ENCODE assay signal across 9 mouse cellular contexts in genomic region chr3:135249104-135249503, GRCm38 (mm10). TPM values are rescaled to one million over a fixed set of nuclear protein-coding genes. Genes with fewer than 3 reads are reported as not detected.
DNase-seq lines count a peak whose midpoint lies in the region; ATAC-seq and TF ChIP-seq lines count a peak whose summit lies in the region.
"Had no signal": no experiment of that assay in that cellular context is flagged by ENCODE, and none has a peak within 500 bp of the region (broad histone marks: within the 10 kb centered on the region; RNA-seq: fewer than 3 reads in every experiment).

No protein-coding gene starts in this region.

- 76% methylated on average over 6 of the region's 6 CpGs for WGBS in hindbrain, embryonic 12.5 days
- 86% methylated on average over 6 of the region's 6 CpGs for WGBS in hindbrain, embryonic 16.5 days
- WGBS in hindbrain, embryonic 14.5 days = 82% methylated on average over 6 of the region's 6 CpGs
- 80% methylated on average over 6 of the region's 6 CpGs for WGBS in midbrain, embryonic 14.5 days

- no peak overlapping the region for H3K27ac ChIP-seq in hindbrain, embryonic 12.5 days
- no peak overlapping the region for H3K27ac ChIP-seq in hindbrain, embryonic 16.5 days (ENCODE audit: low read depth, low read length)
- H3K27ac ChIP-seq in hindbrain, embryonic 14.5 days = no peak overlapping the region
- H3K27ac ChIP-seq in midbrain, embryonic 14.5 days (replicated peaks; ENCODE audit: low read depth, low read length) = no peak overlapping the region

- no peak overlapping the region for H3K4me2 ChIP-seq in hindbrain, embryonic 12.5 days (replicated peaks)
- H3K4me2 ChIP-seq in hindbrain, embryonic 16.5 days (ENCODE audit: low read length) = no peak overlapping the region
- no peak overlapping the region for H3K4me2 ChIP-seq in hindbrain, embryonic 14.5 days (replicated peaks)
- no peak overlapping the region for H3K4me2 ChIP-seq in midbrain, embryonic 14.5 days (ENCODE audit: low read length)

- no peak overlapping the region for H3K9ac ChIP-seq in hindbrain, embryonic 12.5 days
- no peak overlapping the region for H3K9ac ChIP-seq in hindbrain, embryonic 16.5 days (ENCODE audit: low read depth, low read length)
- no peak overlapping the region for H3K9ac ChIP-seq in hindbrain, embryonic 14.5 days
- no peak overlapping the region for H3K9ac ChIP-seq in midbrain, embryonic 14.5 days (replicated peaks; ENCODE audit: low read length)

- ATAC-seq in hindbrain, embryonic 12.5 days (ENCODE audit: low FRiP score) = peak; percentile 63; the same call in 1 of the 2 replicates
- ATAC-seq in hindbrain, embryonic 16.5 days = no peak
- ATAC-seq in hindbrain, embryonic 14.5 days (ENCODE audit: low FRiP score) = peak; percentile 78; the same call in 1 of the 2 replicates
- ATAC-seq in midbrain, embryonic 14.5 days (ENCODE audit: low FRiP score, low TSS enrichment) = peak; percentile 86

- H3K9me3 ChIP-seq in hindbrain, embryonic 12.5 days (replicated peaks) = no peaks in the 10 kb centered on the region
- H3K9me3 ChIP-seq in hindbrain, embryonic 16.5 days (ENCODE audit: control insufficient read depth, low read length) = no peaks in the 10 kb centered on the region
- no peaks in the 10 kb centered on the region for H3K9me3 ChIP-seq in hindbrain, embryonic 14.5 days (ENCODE audit: control insufficient read depth, low read length)
- no peaks in the 10 kb centered on the region for H3K9me3 ChIP-seq in midbrain, embryonic 14.5 days (ENCODE audit: control insufficient read depth, low read length)

- TF ChIP-seq POLR2A in brain, embryonic 14.5 days (IDR thresholded peaks at IDR 0.05; ENCODE audit: borderline replicate concordance, extremely low read depth, insufficient read depth, insufficient read length, poor library complexity, severe bottlenecking) = no peak

- no peaks in the 10 kb centered on the region for H3K27me3 ChIP-seq in hindbrain, embryonic 12.5 days
- no peaks in the 10 kb centered on the region for H3K27me3 ChIP-seq in hindbrain, embryonic 16.5 days (replicated peaks; ENCODE audit: control insufficient read depth, insufficient read depth, low read length)
- H3K27me3 ChIP-seq in hindbrain, embryonic 14.5 days (ENCODE audit: control insufficient read depth, insufficient read depth, low read length) = no peaks in the 10 kb centered on the region
- no peaks in the 10 kb centered on the region for H3K27me3 ChIP-seq in midbrain, embryonic 14.5 days (ENCODE audit: control insufficient read depth, insufficient read depth, low read length)

- peak; percentile 23 for DNase-seq in brain, embryonic 14.5 days (ENCODE audit: low read depth)
- DNase-seq in hindbrain, embryonic 14.5 days (ENCODE audit: low spot score) = no peak
- peak; percentile 4 for DNase-seq in midbrain, embryonic 14.5 days
- DNase-seq in spleen, postnatal 14 days (ENCODE audit: low spot score in 2 of 2) = no peak
- DNase-seq in right cerebral cortex, postnatal 36 days (ENCODE audit: low spot score in 2 of 2) = no peak
- no peak for DNase-seq in heart, adult 8-10 months (ENCODE audit: low spot score)
- DNase-seq: right cerebral cortex, postnatal 25 days had no signal

- peaks cover 42% of the 10 kb centered on the region for H3K36me3 ChIP-seq in hindbrain, embryonic 12.5 days
- H3K36me3 ChIP-seq in hindbrain, embryonic 16.5 days (ENCODE audit: control insufficient read depth, insufficient read depth, low read length) = peaks cover 3% of the 10 kb centered on the region; the same call in 1 of the 2 replicates
- peaks cover 24% of the 10 kb centered on the region; the same call in 1 of the 2 replicates for H3K36me3 ChIP-seq in hindbrain, embryonic 14.5 days (replicated peaks; ENCODE audit: control insufficient read depth, insufficient read depth)
- peaks cover 23% of the 10 kb centered on the region for H3K36me3 ChIP-seq in midbrain, embryonic 14.5 days (ENCODE audit: control insufficient read depth, insufficient read depth, low read length)

- no peak for TF ChIP-seq CTCF in brain, embryonic 14.5 days (IDR thresholded peaks at IDR 0.05; ENCODE audit: borderline replicate concordance, extremely low read depth, insufficient read depth, insufficient read length)

- H3K4me3 ChIP-seq in hindbrain, embryonic 12.5 days = no peak overlapping the region
- H3K4me3 ChIP-seq in hindbrain, embryonic 16.5 days (ENCODE audit: low read length) = no peak overlapping the region
- H3K4me3 ChIP-seq in hindbrain, embryonic 14.5 days (replicated peaks; ENCODE audit: low read length) = no peak overlapping the region
- no peak overlapping the region for H3K4me3 ChIP-seq in midbrain, embryonic 14.5 days (replicated peaks; ENCODE audit: low read depth, low read length)

- H3K4me1 ChIP-seq in hindbrain, embryonic 12.5 days = no peaks in the 10 kb centered on the region
- no peaks in the 10 kb centered on the region for H3K4me1 ChIP-seq in hindbrain, embryonic 16.5 days (ENCODE audit: control insufficient read depth, insufficient read depth, low read depth, low read length)
- no peaks in the 10 kb centered on the region for H3K4me1 ChIP-seq in hindbrain, embryonic 14.5 days (replicated peaks; ENCODE audit: control insufficient read depth, insufficient read depth, low read length)
- H3K4me1 ChIP-seq in midbrain, embryonic 14.5 days (ENCODE audit: control insufficient read depth, insufficient read depth, low read length) = no peaks in the 10 kb centered on the region

RNA-seq across cellular contexts. Expression of gene Bdh2, which starts 31.9 kb away (rescaled TPM):
- 5.6 and 7.2 TPM in 2 replicates for polyA plus RNA-seq in hindbrain, embryonic 12.5 days (2016; fragmentation: Nextera tagmentation; extraction: Ambion mirVana)
- polyA plus RNA-seq in hindbrain, embryonic 16.5 days (2015; fragmentation: Nextera tagmentation; extraction: Ambion mirVana) = 4.1 and 4.8 TPM in 2 replicates
- 2.0 and 2.4 TPM in 2 replicates for polyA plus RNA-seq in brain, embryonic 14.5 days (2012; rRNA removed)
- polyA plus RNA-seq in hindbrain, embryonic 14.5 days (2014; fragmentation: Nextera tagmentation; extraction: Ambion mirVana) = 4.6 and 5.5 TPM in 2 replicates
- 3.8 and 4.7 TPM in 2 replicates for polyA plus RNA-seq in midbrain, embryonic 14.5 days (2014; fragmentation: Nextera tagmentation; extraction: Ambion mirVana)
- total RNA-seq in heart, adult 8-10 months (2022) = 1 to 10 TPM; 2.7 to 7.0 (median 5.2) TPM

RNA-seq across cellular contexts. Expression of gene Cenpe, which starts 36.8 kb away (rescaled TPM):
- 24.0 TPM in 2 replicates for polyA plus RNA-seq in hindbrain, embryonic 12.5 days (2016; fragmentation: Nextera tagmentation; extraction: Ambion mirVana)
- polyA plus RNA-seq in hindbrain, embryonic 16.5 days (2015; fragmentation: Nextera tagmentation; extraction: Ambion mirVana) = 4.3 and 4.8 TPM in 2 replicates
- 7.3 and 10.4 TPM in 2 replicates for polyA plus RNA-seq in brain, embryonic 14.5 days (2012; rRNA removed)
- polyA plus RNA-seq in hindbrain, embryonic 14.5 days (2014; fragmentation: Nextera tagmentation; extraction: Ambion mirVana) = 4.1 and 6.3 TPM in 2 replicates
- 4.5 and 7.9 TPM in 2 replicates for polyA plus RNA-seq in midbrain, embryonic 14.5 days (2014; fragmentation: Nextera tagmentation; extraction: Ambion mirVana)
- total RNA-seq in heart, adult 8-10 months (2022) = 1 to 10 TPM in 2 of 4 experiments, under 1 TPM in 2; 0.69 to 1.9 (median 1.3) TPM

RNA-seq across cellular contexts. Expression of gene Slc9b2, which starts 58.4 kb away (rescaled TPM):
- 1.3 and 1.9 TPM in 2 replicates for polyA plus RNA-seq in hindbrain, embryonic 12.5 days (2016; fragmentation: Nextera tagmentation; extraction: Ambion mirVana)
- polyA plus RNA-seq in hindbrain, embryonic 16.5 days (2015; fragmentation: Nextera tagmentation; extraction: Ambion mirVana) = 2.3 and 2.6 TPM in 2 replicates
- 0.90 and 1.2 TPM in 2 replicates for polyA plus RNA-seq in brain, embryonic 14.5 days (2012; rRNA removed)
- 1.8 and 2.9 TPM in 2 replicates for polyA plus RNA-seq in hindbrain, embryonic 14.5 days (2014; fragmentation: Nextera tagmentation; extraction: Ambion mirVana)
- 1.0 and 1.8 TPM in 2 replicates for polyA plus RNA-seq in midbrain, embryonic 14.5 days (2014; fragmentation: Nextera tagmentation; extraction: Ambion mirVana)
- total RNA-seq in heart, adult 8-10 months (2022) = under 1 TPM; 0.19 to 0.98 (median 0.72) TPM

Comparison
In these comparisons a context has a peak if more than half of its experiments do, and no peak if none do; other contexts are left out.
1. DNase-seq: peak in brain, embryonic 14.5 days (single experiment) and midbrain, embryonic 14.5 days (single experiment); none in hindbrain, embryonic 14.5 days (single experiment), spleen, postnatal 14 days (0 of 2), right cerebral cortex, postnatal 36 days (0 of 2) and heart, adult 8-10 months (single experiment).